ENCODE assay signal across 19 mouse cellular contexts in genomic region chr14:88384553-88384952, GRCm38 (mm10).
DNase-seq lines count a peak whose midpoint lies in the region; ATAC-seq and TF ChIP-seq lines count a peak whose summit lies in the region.
"Had no signal": no experiment of that assay in that cellular context is flagged by ENCODE, and none has a peak within 500 bp of the region (broad histone marks: within the 10 kb centered on the region; RNA-seq: fewer than 3 reads in every experiment).

No protein-coding gene starts in this region.

- peak; percentile 65 to 77 for DNase-seq in cerebellum, postnatal 10 days
- DNase-seq in cerebellum, adult 8-10 months, result no peak
- peak; percentile 4 for DNase-seq in brain, adult 2 months (ENCODE audit: low read depth, low spot score)
- peak; percentile 17 for DNase-seq in forebrain, postnatal 0 days
- no peak for DNase-seq in spleen, adult 18-20 months
- DNase-seq: adrenal gland, postnatal 10 days; B cell, adult 2 months; cerebellum, adult 2 months; gastrocnemius, postnatal 14 days; kidney, adult 9 months had no signal

- H3K27ac ChIP-seq in forebrain, embryonic 15.5 days (replicated peaks), result no peak overlapping the region
- H3K27ac ChIP-seq in forebrain, embryonic 12.5 days, result no peak overlapping the region
- H3K27ac ChIP-seq in forebrain, postnatal 0 days (ENCODE audit: low read depth, low read length), result no peak overlapping the region
- H3K27ac ChIP-seq: embryonic facial prominence, embryonic 10.5 days; hindbrain, embryonic 15.5 days had no signal

- H3K36me3 ChIP-seq in forebrain, embryonic 15.5 days, result no peaks in the 10 kb centered on the region
- H3K36me3 ChIP-seq in forebrain, embryonic 12.5 days (replicated peaks), result no peaks in the 10 kb centered on the region
- H3K36me3 ChIP-seq in forebrain, postnatal 0 days (ENCODE audit: insufficient read depth), result no peaks in the 10 kb centered on the region
- H3K36me3 ChIP-seq: embryonic facial prominence, embryonic 10.5 days; G1E; heart, embryonic 12.5 days; hindbrain, embryonic 15.5 days had no signal

- peak; percentile 80 for ATAC-seq in forebrain, embryonic 15.5 days (replicated peaks)
- no peak for ATAC-seq in forebrain, embryonic 12.5 days (ENCODE audit: low FRiP score)
- peak; percentile 40; the same call in 1 of the 2 replicates for ATAC-seq in forebrain, postnatal 0 days
- ATAC-seq: CD4-positive, CD25-positive, alpha-beta regulatory T cell, adult 4 months; inflammation-experienced regulatory T-cells, adult 6 months; intestine, postnatal 0 days had no signal

- H3K4me1 ChIP-seq in forebrain, embryonic 15.5 days, result no peaks in the 10 kb centered on the region
- no peaks in the 10 kb centered on the region for H3K4me1 ChIP-seq in forebrain, embryonic 12.5 days
- H3K4me1 ChIP-seq in forebrain, postnatal 0 days (ENCODE audit: insufficient read depth), result no peaks in the 10 kb centered on the region
- H3K4me1 ChIP-seq: embryonic facial prominence, embryonic 10.5 days; heart, embryonic 12.5 days; hindbrain, embryonic 15.5 days had no signal

- no peaks in the 10 kb centered on the region for H3K27me3 ChIP-seq in forebrain, embryonic 15.5 days
- H3K27me3 ChIP-seq in forebrain, embryonic 12.5 days, result no peaks in the 10 kb centered on the region
- H3K27me3 ChIP-seq in forebrain, postnatal 0 days (ENCODE audit: insufficient read depth, low read length), result no peaks in the 10 kb centered on the region
- H3K27me3 ChIP-seq: heart, embryonic 12.5 days; hindbrain, embryonic 15.5 days had no signal

- WGBS in forebrain, embryonic 15.5 days, result 70% methylated on average over 2 of the region's 2 CpGs
- WGBS in forebrain, embryonic 12.5 days, result 92% methylated on average over 2 of the region's 2 CpGs
- 48% methylated on average over 2 of the region's 2 CpGs for WGBS in forebrain, postnatal 0 days

- no peak overlapping the region for H3K4me2 ChIP-seq in forebrain, embryonic 15.5 days (replicated peaks)
- no peak overlapping the region for H3K4me2 ChIP-seq in forebrain, embryonic 12.5 days
- no peak overlapping the region for H3K4me2 ChIP-seq in forebrain, postnatal 0 days (ENCODE audit: low read depth)
- H3K4me2 ChIP-seq: heart, embryonic 12.5 days; hindbrain, embryonic 15.5 days had no signal

- H3K4me3 ChIP-seq in forebrain, embryonic 15.5 days, result no peak overlapping the region
- no peak overlapping the region for H3K4me3 ChIP-seq in forebrain, embryonic 12.5 days (replicated peaks)
- no peak overlapping the region for H3K4me3 ChIP-seq in forebrain, postnatal 0 days (ENCODE audit: low read depth, low read length)
- H3K4me3 ChIP-seq: embryonic facial prominence, embryonic 10.5 days; heart, embryonic 12.5 days; hindbrain, embryonic 15.5 days had no signal

- no peaks in the 10 kb centered on the region for H3K9me3 ChIP-seq in forebrain, embryonic 15.5 days
- no peaks in the 10 kb centered on the region for H3K9me3 ChIP-seq in forebrain, embryonic 12.5 days
- H3K9me3 ChIP-seq in forebrain, postnatal 0 days (ENCODE audit: low read length), result no peaks in the 10 kb centered on the region
- H3K9me3 ChIP-seq: embryonic facial prominence, embryonic 10.5 days; heart, embryonic 12.5 days; hindbrain, embryonic 15.5 days had no signal

- H3K9ac ChIP-seq in forebrain, embryonic 15.5 days (replicated peaks), result no peak overlapping the region
- no peak overlapping the region for H3K9ac ChIP-seq in forebrain, embryonic 12.5 days
- no peak overlapping the region for H3K9ac ChIP-seq in forebrain, postnatal 0 days
- H3K9ac ChIP-seq: heart, embryonic 12.5 days; hindbrain, embryonic 15.5 days had no signal

- no peak for TF ChIP-seq CTCF in forebrain, postnatal 0 days (IDR thresholded peaks at IDR 0.05; ENCODE audit: low read depth)

Comparison
In these comparisons a context has a peak if more than half of its experiments do, and no peak if none do; other contexts are left out.
1. DNase-seq: peak in cerebellum, postnatal 10 days (2 of 2), brain, adult 2 months (single experiment) and forebrain, postnatal 0 days (single experiment); none in cerebellum, adult 8-10 months (single experiment) and spleen, adult 18-20 months (0 of 2).